Mouse (Mus musculus): Measurements from ENCODE around the gene Vmn1r15.

Gene Vmn1r15

GRCm38 (mm10) chr6:57257652-57258051 lies at the start of gene Vmn1r15:
Gene Vmn1r15 (plus strand): TSS chr6:57257952.
- no peak for DNase-seq (ENCODE audit: low spot score)

DNA sequence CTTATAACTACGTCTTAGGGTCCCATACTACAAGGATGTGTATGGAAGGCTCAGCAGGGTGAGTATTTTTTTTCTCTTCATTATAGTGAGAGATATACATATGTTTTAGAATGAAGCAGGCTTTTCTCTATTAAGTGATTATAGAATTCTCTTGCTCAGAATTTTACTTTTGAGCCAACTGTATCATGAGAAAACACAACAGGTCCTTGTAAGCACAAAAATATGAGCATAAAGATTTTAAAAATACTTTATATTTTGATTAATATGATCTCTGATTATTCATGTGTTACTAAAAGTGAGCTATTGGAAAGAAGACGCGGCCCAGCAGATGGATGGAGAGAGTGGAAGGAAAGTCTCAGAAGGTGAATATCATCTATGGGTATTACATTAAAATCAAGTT lies 26.4 kb upstream of the Vmn1r15 start, which contains the start of gene Vmn1r14:
Gene Vmn1r14 (plus strand): TSS at position 301 of the 400 bp plus-strand sequence.
- no peak for DNase-seq (ENCODE audit: low spot score)

DNA sequence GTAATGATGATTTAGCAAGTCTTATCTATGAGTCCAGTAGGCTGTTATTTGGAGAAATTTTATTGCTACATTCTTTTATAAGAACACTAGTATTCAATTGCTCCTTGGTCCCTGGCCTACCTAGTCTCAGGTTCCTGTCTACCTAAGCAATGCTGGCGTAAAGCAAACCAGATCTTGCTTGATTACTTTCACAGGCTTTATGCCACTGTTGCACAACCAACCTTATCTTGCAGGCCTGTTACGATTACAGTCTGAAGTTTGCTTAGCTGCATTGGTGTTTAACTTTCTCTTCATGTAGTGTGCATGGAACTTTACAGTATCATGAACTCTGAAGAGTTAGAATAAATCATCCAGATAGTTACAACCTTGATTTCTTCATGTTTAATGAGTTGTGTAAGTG lies 3.2 kb downstream of the Vmn1r15 start:
- DNase-seq (ENCODE audit: low spot score), result no peak

- DNase-seq (ENCODE audit: low spot score), result no peak
Observed at GRCm38 (mm10) chr6:57271881-57272280, 14.1 kb downstream of the Vmn1r15 start.

GRCm38 (mm10) chr6:57272517-57272916 lies 14.8 kb downstream of the Vmn1r15 start:
- DNase-seq (ENCODE audit: low spot score), result no peak

GRCm38 (mm10) chr6:57278952-57279351 lies 21.2 kb downstream of the Vmn1r15 start:
- DNase-seq (ENCODE audit: low spot score), result no peak

Measured in layer of hippocampus, adult 9-10 months (tissue).